Mouse (Mus musculus): Measurements from ENCODE around the gene Tada2a. TPM values are rescaled to one million over a fixed set of nuclear protein-coding genes. Genes with fewer than 3 reads are reported as not detected.
A peak's percentile ranks its signal among the peaks of the same experiment; 100 is the strongest.

The Tada2a gene
- polyA plus RNA-seq, 1 experiment from 2014 or later: 36.4 TPM

- H3K27ac ChIP-seq (replicated peaks): peak overlapping the region; percentile 85
- peaks cover 64% of the 10 kb centered on the region for H3K27me3 ChIP-seq (ENCODE audit: low read depth, poor library complexity, severe bottlenecking)
- H3K4me3 ChIP-seq: peak overlapping the region; percentile 77
- WGBS: 2% methylated on average over 63 of the region's 63 CpGs
- DNase-seq (ENCODE audit: low spot score): peak; percentile 67
- peaks cover 41% of the 10 kb centered on the region for H3K4me1 ChIP-seq
- H3K36me3 ChIP-seq: no peaks in the 10 kb centered on the region
- no peaks in the 10 kb centered on the region for H3K9me3 ChIP-seq (replicated peaks)
These were observed 61.0 kb downstream of the Tada2a start for GRCm38 (mm10) chr11:84068191-84069033.

GRCm38 (mm10) chr11:84067720-84068190 is 61.6 kb downstream of the Tada2a start:
- 4% methylated on average over 21 of the region's 21 CpGs for WGBS
- no peaks in the 10 kb centered on the region for H3K36me3 ChIP-seq
- peak overlapping the region; percentile 85 for H3K27ac ChIP-seq (replicated peaks)
- peaks cover 64% of the 10 kb centered on the region for H3K27me3 ChIP-seq (ENCODE audit: low read depth, poor library complexity, severe bottlenecking)
- H3K4me3 ChIP-seq: peak overlapping the region; percentile 77
- DNase-seq (ENCODE audit: low spot score): no peak
- peaks cover 39% of the 10 kb centered on the region for H3K4me1 ChIP-seq
- H3K9me3 ChIP-seq (replicated peaks): no peaks in the 10 kb centered on the region

- Histone ChIP-seq H3K27me3 (ENCODE audit: low read depth, poor library complexity, severe bottlenecking) (peaks cover 64% of the 10 kb centered on the region), H3K4me3 (peak overlapping the region; percentile 77), H3K4me1 (peaks cover 39% of the 10 kb centered on the region), H3K36me3 (no peaks in the 10 kb centered on the region), H3K9me3 (replicated peaks) (no peaks in the 10 kb centered on the region), H3K27ac (replicated peaks) (no peak overlapping the region)
- 9% methylated on average over 18 of the region's 18 CpGs for WGBS
- DNase-seq (ENCODE audit: low spot score): peak; percentile 34
These were observed 62.3 kb downstream of the Tada2a start for GRCm38 (mm10) chr11:84066927-84067645.

- Histone ChIP-seq H3K27ac (replicated peaks) (no peak overlapping the region), H3K27me3 (ENCODE audit: low read depth, poor library complexity, severe bottlenecking) (peaks cover 64% of the 10 kb centered on the region), H3K4me3 (peak overlapping the region; percentile 18; the same call in 1 of the 2 replicates), H3K4me1 (peaks cover 39% of the 10 kb centered on the region), H3K9me3 (replicated peaks) (no peaks in the 10 kb centered on the region), H3K36me3 (no peaks in the 10 kb centered on the region)
- WGBS: 13% methylated on average over 11 of the region's 11 CpGs
- no peak for DNase-seq (ENCODE audit: low spot score)
These were observed 63.3 kb downstream of the Tada2a start for GRCm38 (mm10) chr11:84066071-84066481.

GRCm38 (mm10) chr11:84063631-84064209 is 65.7 kb downstream of the Tada2a start:
- no peak overlapping the region for H3K4me3 ChIP-seq
- DNase-seq (ENCODE audit: low spot score): no peak
- H3K27ac ChIP-seq (replicated peaks): no peak overlapping the region
- 87% methylated on average over 3 of the region's 3 CpGs for WGBS
- H3K4me1 ChIP-seq: peaks cover 35% of the 10 kb centered on the region
- H3K36me3 ChIP-seq: no peaks in the 10 kb centered on the region
- peaks cover 44% of the 10 kb centered on the region for H3K27me3 ChIP-seq (ENCODE audit: low read depth, poor library complexity, severe bottlenecking)
- H3K9me3 ChIP-seq (replicated peaks): no peaks in the 10 kb centered on the region

- Histone ChIP-seq H3K27ac (replicated peaks) (no peak overlapping the region), H3K9me3 (replicated peaks) (no peaks in the 10 kb centered on the region), H3K4me3 (no peak overlapping the region), H3K4me1 (peaks cover 27% of the 10 kb centered on the region), H3K36me3 (no peaks in the 10 kb centered on the region), H3K27me3 (ENCODE audit: low read depth, poor library complexity, severe bottlenecking) (peaks cover 37% of the 10 kb centered on the region)
- 68% methylated on average over 2 of the region's 2 CpGs for WGBS
- no peak for DNase-seq (ENCODE audit: low spot score)
These were observed 66.6 kb downstream of the Tada2a start for GRCm38 (mm10) chr11:84062805-84063204.

- 95% methylated on average over 2 of the region's 2 CpGs for WGBS
- no peak overlapping the region for H3K27ac ChIP-seq (replicated peaks)
- peaks cover 18% of the 10 kb centered on the region for H3K4me1 ChIP-seq
- H3K4me3 ChIP-seq: no peak overlapping the region
- H3K27me3 ChIP-seq (ENCODE audit: low read depth, poor library complexity, severe bottlenecking): peaks cover 28% of the 10 kb centered on the region
- H3K9me3 ChIP-seq (replicated peaks): no peaks in the 10 kb centered on the region
- DNase-seq (ENCODE audit: low spot score): no peak
- no peaks in the 10 kb centered on the region for H3K36me3 ChIP-seq
These were observed 67.5 kb downstream of the Tada2a start for GRCm38 (mm10) chr11:84061881-84062280.

- no peaks in the 10 kb centered on the region for H3K36me3 ChIP-seq
- no peak overlapping the region for H3K4me3 ChIP-seq
- H3K9me3 ChIP-seq (replicated peaks): 0 out of 2 replicates have a peak, but pooled peaks cover 2% of the 10 kb centered on the region
- peaks cover 15% of the 10 kb centered on the region for H3K27me3 ChIP-seq (ENCODE audit: low read depth, poor library complexity, severe bottlenecking)
- WGBS: 82% methylated on average over 6 of the region's 6 CpGs
- no peak overlapping the region for H3K27ac ChIP-seq (replicated peaks)
- DNase-seq (ENCODE audit: low spot score): no peak
- peaks cover 5% of the 10 kb centered on the region for H3K4me1 ChIP-seq
These were observed 68.8 kb downstream of the Tada2a start for GRCm38 (mm10) chr11:84060635-84061034.

GRCm38 (mm10) chr11:84059784-84060183 is 69.6 kb downstream of the Tada2a start:
- no peak for DNase-seq (ENCODE audit: low spot score)
- Histone ChIP-seq H3K27me3 (ENCODE audit: low read depth, poor library complexity, severe bottlenecking) (peaks cover 9% of the 10 kb centered on the region), H3K9me3 (replicated peaks) (0 out of 2 replicates have a peak, but pooled peaks cover 5% of the 10 kb centered on the region), H3K4me3 (no peak overlapping the region), H3K4me1 (0 out of 2 replicates have a peak, but pooled peaks cover 3% of the 10 kb centered on the region), H3K27ac (replicated peaks) (no peak overlapping the region), H3K36me3 (no peaks in the 10 kb centered on the region)
- 98% methylated on average over 2 of the region's 2 CpGs for WGBS

GRCm38 (mm10) chr11:84057418-84057817 is 72.0 kb downstream of the Tada2a start:
- no peak overlapping the region for H3K4me3 ChIP-seq
- 0 out of 2 replicates have a peak, but pooled peaks cover 8% of the 10 kb centered on the region for H3K4me1 ChIP-seq
- no peaks in the 10 kb centered on the region for H3K27me3 ChIP-seq (ENCODE audit: low read depth, poor library complexity, severe bottlenecking)
- H3K9me3 ChIP-seq (replicated peaks): 0 out of 2 replicates have a peak, but pooled peaks cover 5% of the 10 kb centered on the region
- no peak overlapping the region for H3K27ac ChIP-seq (replicated peaks)
- DNase-seq (ENCODE audit: low spot score): no peak
- WGBS: 98% methylated on average over 2 of the region's 2 CpGs
- no peaks in the 10 kb centered on the region for H3K36me3 ChIP-seq

- peaks cover 13% of the 10 kb centered on the region; the same call in 1 of the 2 replicates for H3K4me1 ChIP-seq
- no peaks in the 10 kb centered on the region for H3K36me3 ChIP-seq
- 0 out of 2 replicates have a peak, but pooled peaks cover 5% of the 10 kb centered on the region for H3K9me3 ChIP-seq (replicated peaks)
- no peaks in the 10 kb centered on the region for H3K27me3 ChIP-seq (ENCODE audit: low read depth, poor library complexity, severe bottlenecking)
- H3K4me3 ChIP-seq: no peak overlapping the region
- DNase-seq (ENCODE audit: low spot score): no peak
- 76% methylated on average over 10 of the region's 10 CpGs for WGBS
- 0 out of 2 replicates have a peak overlapping the region, but pooled peaks have one; percentile 10 for H3K27ac ChIP-seq (replicated peaks)
These were observed 75.8 kb downstream of the Tada2a start for GRCm38 (mm10) chr11:84053524-84054163.

- Histone ChIP-seq H3K27me3 (ENCODE audit: low read depth, poor library complexity, severe bottlenecking) (no peaks in the 10 kb centered on the region), H3K36me3 (no peaks in the 10 kb centered on the region), H3K9me3 (replicated peaks) (0 out of 2 replicates have a peak, but pooled peaks cover 5% of the 10 kb centered on the region), H3K4me1 (peaks cover 19% of the 10 kb centered on the region), H3K27ac (replicated peaks) (no peak overlapping the region), H3K4me3 (no peak overlapping the region)
- WGBS: 93% methylated on average over 7 of the region's 7 CpGs
- no peak for DNase-seq (ENCODE audit: low spot score)
These were observed 76.3 kb downstream of the Tada2a start for GRCm38 (mm10) chr11:84053055-84053454.
